Mouse (Mus musculus): ENCODE measurements around the gene Olfr1245. TPM values are rescaled to one million over a fixed set of nuclear protein-coding genes. Genes with fewer than 3 reads are reported as not detected.
"Not testable (repeated sequence)": the region's sequence is repeated elsewhere in the genome, so short reads cannot be mapped to it uniquely, and the experiment has no call there.

Gene Olfr1245
- polyA plus RNA-seq (2016; fragmentation: Nextera tagmentation; extraction: Ambion mirVana): not detected in 2 replicates

DNA sequence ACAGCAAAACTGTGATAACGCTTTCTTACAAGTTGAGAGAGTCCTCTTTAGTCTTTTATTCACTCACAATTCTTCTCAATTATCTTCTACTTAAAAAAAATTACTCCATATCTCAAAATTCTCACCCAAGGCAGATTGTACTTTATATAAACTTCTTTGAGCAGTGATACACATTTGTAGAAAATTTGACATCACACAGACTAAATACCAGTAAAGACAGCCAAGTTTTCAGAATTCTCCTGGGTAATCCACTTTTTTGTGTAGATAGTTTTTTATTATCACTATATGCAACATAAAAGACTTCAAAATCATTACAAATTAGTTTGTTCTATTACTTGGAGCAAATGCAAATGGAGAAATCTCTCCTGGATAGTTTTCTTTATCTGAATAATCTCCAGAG, at the start of gene Olfr1245:
Olfr1245 (minus strand) TSS at position 101 of the 400 bp plus-strand sequence.
- no peaks in the 10 kb centered on the region for H3K4me1 ChIP-seq
- H3K9ac ChIP-seq: no peak within 1 kb of the TSS
- no peak for ATAC-seq
- 50% methylated on average over 1 of the region's 1 CpGs for WGBS (ENCODE audit: insufficient replicate concordance)
- no peaks in the 10 kb centered on the region for H3K36me3 ChIP-seq
- H3K4me3 ChIP-seq: no peak within 1 kb of the TSS
- no peaks in the 10 kb centered on the region for H3K9me3 ChIP-seq (replicated peaks)
- H3K27ac ChIP-seq: no peak within 1 kb of the TSS
- H3K4me2 ChIP-seq: no peak within 1 kb of the TSS
- H3K27me3 ChIP-seq (replicated peaks): no peaks in the 10 kb centered on the region

DNA sequence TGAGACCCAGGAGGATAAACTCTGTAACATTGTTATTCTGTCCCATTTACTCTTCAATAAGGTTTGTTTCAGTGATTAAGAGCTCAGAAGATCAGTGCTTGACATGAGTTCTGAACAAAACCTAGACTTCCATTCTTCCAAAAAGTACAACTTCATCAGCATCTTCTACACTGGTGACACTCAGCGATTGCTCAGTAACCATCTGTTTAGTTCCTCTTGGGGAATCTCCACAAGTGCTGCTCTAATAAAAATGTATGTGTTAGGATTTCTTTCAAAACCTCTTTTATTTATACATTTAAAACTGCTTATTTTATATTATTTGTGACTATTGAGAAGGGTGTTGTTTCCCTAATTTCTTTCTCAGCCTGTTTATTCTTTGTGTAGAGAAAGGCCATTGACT, 39.9 kb upstream of the Olfr1245 start, which contains the start of gene Olfr1248:
Olfr1248 (minus strand) TSS at position 101 of the 400 bp plus-strand sequence.
- not testable (repeated sequence) for ATAC-seq; H3K4me2 ChIP-seq; H3K36me3 ChIP-seq; H3K27ac ChIP-seq; H3K4me1 ChIP-seq; H3K9me3 ChIP-seq (replicated peaks); H3K27me3 ChIP-seq (replicated peaks); H3K9ac ChIP-seq; H3K4me3 ChIP-seq
- WGBS (ENCODE audit: insufficient replicate concordance): 86% methylated on average over 1 of the region's 1 CpGs

DNA sequence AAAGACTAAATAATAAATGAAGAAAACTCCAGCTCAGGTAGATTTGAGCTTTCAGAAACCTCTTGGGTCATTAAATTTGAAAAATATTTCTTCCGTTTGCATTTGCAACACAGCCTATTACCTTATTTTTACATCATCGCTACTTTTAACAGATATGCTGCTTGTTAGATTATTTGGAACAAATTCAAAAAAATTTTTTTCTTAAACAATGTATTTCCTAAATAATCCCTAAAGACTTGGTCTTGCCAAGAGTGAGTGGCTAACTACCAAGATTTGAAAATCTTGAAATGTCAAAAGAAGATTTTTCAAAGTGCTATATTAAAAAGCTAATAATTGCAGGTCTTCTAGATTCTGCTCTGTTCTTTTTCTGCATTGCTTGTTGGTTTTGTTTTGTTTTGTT, 35.8 kb upstream of the Olfr1245 start, which contains the start of gene Olfr1247:
Olfr1247 (minus strand) TSS at position 101 of the 400 bp plus-strand sequence.
- Histone ChIP-seq H3K36me3 (no peaks in the 10 kb centered on the region), H3K4me3 (no peak within 1 kb of the TSS), H3K27ac (no peak within 1 kb of the TSS), H3K9ac (no peak within 1 kb of the TSS), H3K4me1 (no peaks in the 10 kb centered on the region), H3K9me3 (replicated peaks) (no peaks in the 10 kb centered on the region), H3K4me2 (no peak within 1 kb of the TSS), H3K27me3 (replicated peaks) (no peaks in the 10 kb centered on the region)
- 78% methylated on average over 2 of the region's 2 CpGs for WGBS (ENCODE audit: insufficient replicate concordance)
- no peak for ATAC-seq

DNA sequence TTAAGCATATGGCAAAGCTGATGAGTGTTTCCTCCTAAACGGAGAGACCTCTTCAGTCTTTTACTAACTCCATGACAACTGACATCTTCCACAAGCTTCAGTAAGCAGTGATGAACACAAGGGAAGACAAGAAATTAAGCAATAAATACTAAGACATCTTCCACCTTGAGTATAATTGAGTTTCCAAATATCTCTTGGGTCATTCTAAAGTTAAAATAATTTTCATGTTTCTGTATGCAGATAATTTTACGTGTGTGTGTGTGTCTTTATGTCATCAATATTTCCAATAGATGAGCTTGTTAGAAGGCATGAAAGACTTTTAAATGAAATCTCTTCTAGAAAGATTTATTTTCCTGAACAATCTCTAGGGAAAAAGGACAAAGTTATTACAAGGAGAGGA, 14.8 kb upstream of the Olfr1245 start, which contains the start of gene Olfr1246:
Olfr1246 (minus strand) TSS at position 101 of the 400 bp plus-strand sequence.
- no peaks in the 10 kb centered on the region for H3K27me3 ChIP-seq (replicated peaks)
- H3K36me3 ChIP-seq: no peaks in the 10 kb centered on the region
- no peak within 1 kb of the TSS for H3K27ac ChIP-seq
- 54% methylated on average over 2 of the region's 2 CpGs for WGBS (ENCODE audit: insufficient replicate concordance)
- H3K4me3 ChIP-seq: no peak within 1 kb of the TSS
- no peak for ATAC-seq
- no peaks in the 10 kb centered on the region for H3K9me3 ChIP-seq (replicated peaks)
- no peak within 1 kb of the TSS for H3K9ac ChIP-seq
- no peaks in the 10 kb centered on the region for H3K4me1 ChIP-seq
- H3K4me2 ChIP-seq: no peak within 1 kb of the TSS

DNA sequence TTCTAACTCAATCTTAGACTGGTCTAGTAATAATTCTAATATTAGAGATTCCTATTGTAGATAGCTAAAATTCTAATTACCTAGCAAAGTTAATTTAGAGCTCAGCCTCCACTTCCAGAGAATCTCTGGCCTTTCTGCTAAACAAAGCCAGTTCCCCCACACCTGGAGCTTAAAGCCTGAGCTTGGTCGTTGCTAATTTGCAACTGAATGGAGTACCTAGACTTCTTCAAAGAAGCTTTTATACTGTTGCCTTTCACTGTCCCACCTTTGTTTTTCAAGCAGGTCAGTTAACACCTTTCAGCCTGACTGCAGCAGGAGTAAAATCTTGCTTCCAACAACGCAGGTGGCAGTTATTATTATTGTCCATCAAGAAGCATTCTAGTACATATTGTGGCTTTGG, 15.5 kb downstream of the Olfr1245 start:
- H3K36me3 ChIP-seq; H3K9me3 ChIP-seq (replicated peaks); H3K9ac ChIP-seq; H3K27me3 ChIP-seq (replicated peaks); H3K4me3 ChIP-seq; H3K27ac ChIP-seq; H3K4me1 ChIP-seq; H3K4me2 ChIP-seq; ATAC-seq: not testable (repeated sequence)
- 40% methylated on average over 2 of the region's 2 CpGs for WGBS (ENCODE audit: insufficient replicate concordance)

DNA sequence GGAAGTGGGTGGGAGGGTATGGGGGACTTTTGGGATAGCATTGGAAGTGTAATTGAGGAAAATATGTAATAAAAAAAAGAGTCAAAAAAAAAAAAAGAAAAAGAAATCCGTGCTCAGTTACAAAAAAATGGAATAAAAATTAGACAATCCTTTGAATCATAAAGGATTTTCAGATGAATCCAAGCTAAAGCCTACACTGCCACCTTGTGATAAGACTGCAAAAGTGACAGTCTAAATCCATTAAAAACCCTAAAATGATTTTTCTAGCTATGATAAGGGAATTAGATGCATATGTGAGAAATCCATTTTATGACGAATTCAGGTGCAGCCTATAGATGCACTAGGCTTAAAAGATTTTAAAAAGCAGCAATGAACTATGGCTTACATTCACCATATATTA, 33.7 kb downstream of the Olfr1245 start:
- H3K4me3 ChIP-seq: no peak overlapping the region
- H3K27me3 ChIP-seq (replicated peaks): no peaks in the 10 kb centered on the region
- 63% methylated on average over 2 of the region's 2 CpGs for WGBS (ENCODE audit: insufficient replicate concordance)
- H3K36me3 ChIP-seq: no peaks in the 10 kb centered on the region
- H3K4me1 ChIP-seq: no peaks in the 10 kb centered on the region
- H3K9me3 ChIP-seq (replicated peaks): no peaks in the 10 kb centered on the region
- no peak for ATAC-seq
- H3K4me2 ChIP-seq: no peak overlapping the region
- no peak overlapping the region for H3K27ac ChIP-seq
- no peak overlapping the region for H3K9ac ChIP-seq

DNA sequence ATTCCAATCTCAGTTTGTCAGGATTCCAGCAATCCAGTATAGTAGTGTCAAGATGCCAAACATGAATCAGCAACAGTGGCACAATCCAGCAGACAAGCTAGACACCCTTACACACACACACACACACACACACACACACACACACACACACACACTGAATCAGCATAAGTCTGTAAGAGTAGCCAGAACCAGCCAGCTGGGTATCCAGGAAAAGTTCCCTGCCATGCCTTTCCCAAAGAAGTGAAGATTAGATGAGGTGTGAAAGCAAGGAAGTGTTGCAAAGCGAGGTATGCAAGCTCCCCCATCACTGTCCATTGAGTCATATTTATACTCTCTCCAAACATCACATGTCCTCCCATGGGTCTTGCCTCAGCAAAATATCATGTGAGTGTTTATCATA, 38.3 kb downstream of the Olfr1245 start:
- Histone ChIP-seq H3K4me2 (no peak overlapping the region), H3K36me3 (no peaks in the 10 kb centered on the region), H3K9me3 (replicated peaks) (no peaks in the 10 kb centered on the region), H3K4me3 (no peak overlapping the region), H3K9ac (no peak overlapping the region), H3K27me3 (replicated peaks) (no peaks in the 10 kb centered on the region), H3K27ac (no peak overlapping the region), H3K4me1 (no peaks in the 10 kb centered on the region)
- no peak for ATAC-seq
- WGBS (ENCODE audit: insufficient replicate concordance): 47% methylated on average over 1 of the region's 1 CpGs

DNA sequence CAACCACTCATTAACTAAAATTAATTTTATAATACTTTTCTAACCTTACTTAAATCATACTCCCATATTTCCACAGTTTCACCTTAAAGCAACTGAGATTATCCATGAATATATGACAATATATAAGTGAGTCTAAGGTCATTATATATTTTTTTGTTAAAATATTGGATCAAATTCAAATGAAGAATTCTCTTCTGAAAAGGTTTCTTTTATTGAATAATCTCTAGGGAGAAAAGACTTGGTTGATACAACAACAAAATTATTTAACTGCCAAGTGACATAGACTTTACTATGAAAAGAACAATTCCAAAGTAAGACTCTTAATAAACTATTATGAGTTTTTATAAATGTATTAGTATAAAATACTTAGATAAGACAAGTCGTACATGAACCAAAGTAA, 46.9 kb downstream of the Olfr1245 start, which contains the start of gene Olfr1243:
Olfr1243 (minus strand) TSS at position 101 of the 400 bp plus-strand sequence.
- Histone ChIP-seq H3K27ac (no peak within 1 kb of the TSS), H3K27me3 (replicated peaks) (no peaks in the 10 kb centered on the region), H3K36me3 (no peaks in the 10 kb centered on the region), H3K4me2 (no peak within 1 kb of the TSS), H3K9ac (no peak within 1 kb of the TSS), H3K4me1 (no peaks in the 10 kb centered on the region), H3K4me3 (no peak within 1 kb of the TSS), H3K9me3 (replicated peaks) (no peaks in the 10 kb centered on the region)
- no peak for ATAC-seq
- 44% methylated on average over 1 of the region's 1 CpGs for WGBS (ENCODE audit: insufficient replicate concordance)

Other genes starting within 250 kb of the Olfr1245 start
- not detected in 2 replicates for gene Olfr1232, start 248.8 kb downstream of the Olfr1245 start, polyA plus RNA-seq (2016; fragmentation: Nextera tagmentation; extraction: Ambion mirVana)
- not detected in 2 replicates for gene Olfr1233, start 236.0 kb downstream of the Olfr1245 start, polyA plus RNA-seq (2016; fragmentation: Nextera tagmentation; extraction: Ambion mirVana)
- gene Olfr1234, start 213.6 kb downstream of the Olfr1245 start, polyA plus RNA-seq (2016; fragmentation: Nextera tagmentation; extraction: Ambion mirVana): not detected in 2 replicates
- gene Olfr1238, start 168.8 kb downstream of the Olfr1245 start, polyA plus RNA-seq (2016; fragmentation: Nextera tagmentation; extraction: Ambion mirVana): not detected in 2 replicates
- gene Olfr1239, start 158.0 kb downstream of the Olfr1245 start, polyA plus RNA-seq (2016; fragmentation: Nextera tagmentation; extraction: Ambion mirVana): not detected in 2 replicates
- gene Olfr1240, start 135.4 kb downstream of the Olfr1245 start, polyA plus RNA-seq (2016; fragmentation: Nextera tagmentation; extraction: Ambion mirVana): not detected in 2 replicates
- not detected in 2 replicates for gene Olfr1241, start 91.3 kb downstream of the Olfr1245 start, polyA plus RNA-seq (2016; fragmentation: Nextera tagmentation; extraction: Ambion mirVana)
- not detected in 2 replicates for gene Olfr1242, start 80.1 kb downstream of the Olfr1245 start, polyA plus RNA-seq (2016; fragmentation: Nextera tagmentation; extraction: Ambion mirVana)
- gene Olfr1243, start 47.0 kb downstream of the Olfr1245 start, polyA plus RNA-seq (2016; fragmentation: Nextera tagmentation; extraction: Ambion mirVana): not detected in 2 replicates
- not detected in 2 replicates for gene Olfr1246, start 14.7 kb upstream of the Olfr1245 start, polyA plus RNA-seq (2016; fragmentation: Nextera tagmentation; extraction: Ambion mirVana)
- gene Olfr1247, start 35.7 kb upstream of the Olfr1245 start, polyA plus RNA-seq (2016; fragmentation: Nextera tagmentation; extraction: Ambion mirVana): not detected in 2 replicates
- not detected in 2 replicates for gene Olfr1248, start 39.8 kb upstream of the Olfr1245 start, polyA plus RNA-seq (2016; fragmentation: Nextera tagmentation; extraction: Ambion mirVana)
- not detected in 2 replicates for gene Olfr1249, start 56.5 kb upstream of the Olfr1245 start, polyA plus RNA-seq (2016; fragmentation: Nextera tagmentation; extraction: Ambion mirVana)
- gene Olfr1250, start 83.0 kb upstream of the Olfr1245 start, polyA plus RNA-seq (2016; fragmentation: Nextera tagmentation; extraction: Ambion mirVana): not detected in 2 replicates
- gene Olfr1251, start 93.5 kb upstream of the Olfr1245 start, polyA plus RNA-seq (2016; fragmentation: Nextera tagmentation; extraction: Ambion mirVana): not detected in 2 replicates
- not detected in 2 replicates for gene Olfr1252, start 146.6 kb upstream of the Olfr1245 start, polyA plus RNA-seq (2016; fragmentation: Nextera tagmentation; extraction: Ambion mirVana)
- not detected in 2 replicates for gene Olfr1253, start 178.6 kb upstream of the Olfr1245 start, polyA plus RNA-seq (2016; fragmentation: Nextera tagmentation; extraction: Ambion mirVana)
- not detected in 2 replicates for gene Olfr1254, start 215.2 kb upstream of the Olfr1245 start, polyA plus RNA-seq (2016; fragmentation: Nextera tagmentation; extraction: Ambion mirVana)
- not detected in 2 replicates for gene Olfr1255, start 233.6 kb upstream of the Olfr1245 start, polyA plus RNA-seq (2016; fragmentation: Nextera tagmentation; extraction: Ambion mirVana)